Mouse (Mus musculus): ENCODE measurements around the gene Tgif2lx2.
"Not testable (repeated sequence)": the region's sequence is repeated elsewhere in the genome, so short reads cannot be mapped to it uniquely, and the experiment has no call there.

Gene Tgif2lx2

DNA sequence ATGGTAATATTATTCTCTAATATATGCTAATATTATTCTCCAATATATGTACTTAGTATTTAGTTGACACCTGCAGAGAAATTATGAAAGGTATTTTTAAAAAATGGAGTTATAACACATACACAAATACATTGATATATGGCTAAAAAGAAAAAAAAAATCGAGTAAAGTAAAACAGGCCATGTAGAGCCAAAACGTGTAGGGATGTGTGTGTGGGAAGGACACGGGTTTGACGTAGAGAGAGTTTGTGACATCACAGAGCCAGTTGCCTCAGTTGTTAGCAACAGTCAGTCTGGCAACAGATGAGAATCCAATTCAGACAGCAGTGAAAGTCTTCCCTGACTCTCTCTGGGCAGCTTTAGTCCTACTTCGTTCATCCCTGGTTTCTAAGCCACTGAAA, at the start of gene Tgif2lx2:
Gene Tgif2lx2 (plus strand): TSS at position 301 of the 400 bp plus-strand sequence.
- DNase-seq (ENCODE audit: low spot score) = not testable (repeated sequence)
